Mouse (Mus musculus) cerebellum, adult 11 months (tissue): ENCODE data around the gene Nfatc4.
A peak's percentile ranks its signal among the peaks of the same experiment; 100 is the strongest.

ENCODE experiments used
- DNase-seq: peaks from one replicate; pipeline ENCODE4 v3.0.0; 2022

The Nfatc4 gene

DNA sequence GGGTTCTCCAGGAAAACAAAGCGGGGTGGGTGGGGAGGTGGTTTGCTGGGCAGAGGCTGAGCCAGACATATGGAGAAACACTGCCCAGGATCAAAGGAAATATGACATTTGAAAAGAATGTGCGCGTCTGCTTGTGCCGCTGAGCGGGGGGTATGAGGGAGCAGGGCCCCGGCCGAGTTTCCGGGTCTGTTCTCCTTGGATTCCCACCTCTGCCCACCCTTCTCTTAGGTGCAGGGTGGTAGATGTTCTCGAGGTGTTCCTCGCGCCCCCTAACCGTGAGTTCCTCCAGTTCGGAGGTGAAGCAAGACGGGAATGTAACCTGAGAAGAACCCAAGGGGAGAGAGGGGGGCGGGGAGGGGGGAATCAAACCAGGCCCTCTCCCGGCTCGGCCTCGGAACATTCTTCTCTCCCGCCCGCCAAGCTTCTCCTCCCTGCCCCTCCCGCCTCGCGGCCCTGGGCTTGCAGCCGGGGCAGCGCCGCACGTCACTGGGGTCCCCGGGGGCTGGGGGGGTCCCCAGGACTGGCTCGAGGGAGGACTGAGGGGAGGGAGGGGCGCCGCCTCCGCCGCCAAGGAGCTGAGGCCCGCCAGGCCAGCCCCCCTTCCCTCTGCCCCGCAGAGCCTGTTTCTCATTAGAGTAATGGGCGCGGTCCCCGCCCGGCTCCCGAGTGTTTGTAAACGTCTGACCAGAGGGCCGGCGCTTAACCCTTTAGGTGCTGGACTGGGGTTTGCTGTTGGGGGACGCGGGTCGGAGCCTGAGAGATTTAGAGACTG, at the start of gene Nfatc4:
Gene Nfatc4, plus strand, starts transcription at position 154 of the 772 bp plus-strand sequence.
- no peak for DNase-seq

GRCm38 (mm10) chr14:55776711-55777110, 46.2 kb upstream of the Nfatc4 start:
- DNase-seq = no peak

- no peak for DNase-seq
These were observed 45.8 kb upstream of the Nfatc4 start for GRCm38 (mm10) chr14:55777176-55777575.

DNA sequence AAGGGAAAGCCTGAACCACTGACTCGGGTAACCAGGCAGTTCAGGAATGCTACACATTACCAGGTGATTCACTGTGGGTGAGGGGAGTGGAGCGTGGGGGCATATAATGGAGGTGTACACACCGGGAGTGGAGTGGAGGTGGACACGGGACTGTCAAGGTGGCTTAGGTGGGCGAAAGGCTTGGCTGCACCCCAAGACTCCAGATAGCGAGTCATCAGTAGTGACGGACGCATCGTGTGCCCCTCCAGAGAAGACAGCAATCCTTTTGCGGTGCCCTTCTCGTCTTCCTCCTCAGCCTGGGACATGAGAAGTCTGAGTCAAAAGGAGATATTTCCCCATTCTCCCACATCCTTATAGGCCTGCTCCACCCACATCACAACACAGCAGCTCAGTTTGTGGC, 45.1 kb upstream of the Nfatc4 start:
- no peak for DNase-seq

GRCm38 (mm10) chr14:55778686-55779085, 44.3 kb upstream of the Nfatc4 start:
- DNase-seq = no peak

DNA sequence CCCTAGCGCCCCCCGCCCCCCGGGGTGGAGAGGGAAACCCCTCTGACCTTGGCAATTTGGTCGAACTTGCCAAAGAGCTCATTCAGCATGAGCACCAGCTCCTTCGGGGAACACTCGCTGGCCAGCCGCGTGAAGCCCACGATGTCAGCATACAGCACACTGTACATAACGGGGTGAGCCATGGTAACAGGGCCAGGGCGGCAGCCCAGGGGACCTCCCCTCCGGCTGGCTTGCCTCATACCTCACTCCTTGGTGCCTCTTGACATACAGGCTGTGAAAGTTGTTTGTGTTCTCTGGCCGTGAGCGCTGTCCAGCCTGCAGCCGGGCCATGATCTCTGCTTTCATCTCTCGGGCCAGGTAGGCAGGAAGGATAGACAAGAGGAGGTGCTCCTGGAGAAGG, 43.3 kb upstream of the Nfatc4 start:
- no peak for DNase-seq

GRCm38 (mm10) chr14:55780736-55781135, 42.2 kb upstream of the Nfatc4 start:
- DNase-seq = no peak

GRCm38 (mm10) chr14:55781310-55781709, 41.6 kb upstream of the Nfatc4 start:
- peak; percentile 50 for DNase-seq

DNA sequence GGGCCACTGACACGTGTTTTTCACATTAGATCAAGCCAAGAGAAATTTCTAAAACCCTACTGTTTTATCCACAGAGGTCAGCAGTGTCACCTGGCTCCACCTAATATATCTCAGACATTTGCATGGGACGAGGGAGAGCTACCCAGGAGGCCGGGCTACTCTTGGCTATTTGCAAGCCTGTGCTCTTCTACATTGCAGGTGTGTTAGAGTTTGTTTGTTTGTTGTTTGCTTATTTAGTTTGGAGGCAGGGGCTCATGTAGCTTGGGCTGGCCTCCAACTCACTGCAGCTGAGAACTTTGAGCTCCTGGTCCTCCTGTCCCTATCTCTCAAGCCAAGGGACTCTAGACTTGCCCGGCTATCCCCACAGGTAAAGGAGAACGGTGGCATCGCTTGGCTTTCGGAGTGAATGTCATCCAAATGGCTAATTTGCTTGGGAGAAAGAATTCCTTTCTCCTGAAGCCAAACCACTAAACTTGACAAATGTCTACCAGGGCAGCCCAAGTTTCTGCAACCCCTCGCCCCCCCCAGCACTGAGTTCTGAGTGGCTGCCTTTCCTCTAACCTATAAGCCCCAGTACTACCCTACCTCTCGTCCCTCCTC, 40.5 kb upstream of the Nfatc4 start:
- no peak for DNase-seq

GRCm38 (mm10) chr14:55783171-55783957, 39.6 kb upstream of the Nfatc4 start:
- no peak for DNase-seq

DNA sequence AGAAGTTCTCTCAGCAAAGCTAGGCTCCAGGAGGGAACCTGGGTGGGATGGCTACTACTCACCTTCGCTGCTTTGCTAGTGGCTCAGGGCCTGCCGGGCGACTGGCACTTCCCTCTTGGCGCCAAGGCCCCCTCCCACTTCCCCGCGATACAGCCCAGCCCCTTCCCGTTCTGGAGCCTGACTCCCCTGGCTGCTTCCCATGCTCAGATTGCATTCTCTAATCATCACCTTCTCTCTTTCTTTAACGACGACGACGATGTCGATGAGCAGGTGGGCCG, 39.0 kb upstream of the Nfatc4 start, which contains the start of gene Adcy4:
Gene Adcy4, minus strand, starts transcription at position 138 of the 278 bp plus-strand sequence.
- no peak for DNase-seq

DNA sequence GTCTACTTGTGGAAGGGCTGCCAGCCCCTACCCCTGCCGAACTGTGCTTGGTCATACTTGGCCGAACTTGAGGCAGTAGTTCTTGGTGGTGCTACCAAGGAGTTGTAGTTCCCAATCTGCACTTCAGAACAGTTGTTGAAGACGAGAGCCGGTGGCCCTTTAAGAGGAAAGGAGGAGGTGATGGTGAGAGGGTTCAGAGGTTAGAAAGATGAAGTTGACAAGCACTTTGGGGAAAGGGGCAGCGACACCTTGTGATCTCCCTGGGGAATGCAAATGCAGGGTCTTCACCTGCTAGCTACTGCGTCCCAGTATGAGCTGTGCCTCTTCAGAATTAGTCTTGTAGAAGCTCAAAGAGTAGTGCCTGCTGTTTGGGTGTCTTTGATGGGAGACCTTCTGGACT, 37.7 kb upstream of the Nfatc4 start:
- DNase-seq = no peak

DNA sequence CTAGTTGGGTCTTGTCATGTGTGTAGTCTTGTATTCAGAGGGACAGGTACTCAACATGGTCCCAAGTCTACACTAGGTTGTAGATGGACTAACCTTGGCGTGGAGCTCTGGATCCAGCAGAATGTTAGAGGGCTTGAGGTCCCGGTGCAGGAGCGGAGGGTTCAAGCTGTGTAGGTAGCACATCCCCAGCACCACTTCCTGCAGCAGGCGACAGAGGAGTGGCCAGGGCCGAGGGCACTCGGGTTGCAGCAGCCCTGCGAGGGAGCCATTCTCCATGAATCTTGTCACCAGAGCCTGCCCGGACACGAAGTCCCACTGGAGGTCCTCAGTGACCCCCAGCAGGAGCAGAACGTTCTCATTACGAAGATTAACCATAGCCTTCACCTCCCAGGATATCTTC, 35.2 kb upstream of the Nfatc4 start:
- no peak for DNase-seq

DNA sequence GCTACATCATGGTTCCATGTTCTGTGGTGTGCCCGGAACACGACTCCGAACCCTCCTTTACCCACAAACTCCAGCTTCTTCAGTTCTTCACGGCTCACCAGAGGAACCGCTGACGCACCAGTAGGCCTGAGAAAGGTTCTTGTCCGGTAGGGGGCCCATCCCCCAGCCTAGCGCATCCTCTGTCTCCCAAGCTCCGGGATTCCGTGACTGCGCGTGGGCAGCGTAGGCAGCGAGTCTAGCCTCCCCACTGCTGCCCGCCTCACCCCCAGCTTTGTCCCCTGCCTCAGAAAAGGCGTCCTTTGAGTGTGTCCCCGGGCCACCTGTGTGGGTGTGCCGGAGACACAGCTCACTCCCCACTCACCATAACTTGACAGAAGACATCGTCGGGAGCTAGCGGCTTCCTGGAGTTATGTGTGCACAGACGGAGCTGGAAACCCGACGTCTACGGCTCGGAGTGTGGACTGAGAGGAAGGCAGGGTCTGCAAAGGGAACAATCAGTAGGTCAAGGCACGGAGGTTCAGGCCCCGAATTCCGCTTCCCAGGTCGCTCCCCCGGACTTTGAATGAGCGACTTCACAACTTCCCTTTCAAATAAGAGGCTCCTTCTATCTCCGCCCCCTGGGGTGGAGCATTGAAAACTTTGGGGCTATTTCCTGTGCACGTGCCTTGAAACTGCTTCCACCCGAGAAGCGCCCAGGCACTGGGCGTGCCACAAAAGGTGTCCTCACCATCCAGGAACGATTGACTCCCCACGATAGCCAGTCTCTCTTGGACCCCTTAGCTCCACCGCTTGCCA, 34.5 kb upstream of the Nfatc4 start, which contains the start of gene Ripk3:
Gene Ripk3, minus strand, starts transcription at position 610 of the 795 bp plus-strand sequence.
- no peak for DNase-seq

DNA sequence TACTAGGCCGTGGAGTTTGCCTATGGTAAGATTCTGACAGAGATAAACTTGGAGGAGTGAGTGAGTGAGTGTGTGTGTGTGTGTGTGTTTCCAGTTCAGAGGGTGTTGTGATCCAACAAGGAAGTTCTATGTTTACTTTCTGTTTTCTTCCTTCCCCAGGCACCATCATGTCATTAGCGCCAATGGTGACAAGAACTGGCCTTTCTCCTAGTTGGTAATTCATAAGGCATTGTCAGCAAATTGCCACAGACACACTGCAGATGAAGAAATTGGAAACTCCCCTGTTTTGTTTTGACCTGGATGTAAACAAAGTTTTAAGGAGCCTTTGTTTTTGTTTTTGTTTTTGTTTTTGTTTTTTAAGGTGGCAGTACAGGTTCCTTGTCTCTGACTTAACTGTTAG, 29.5 kb upstream of the Nfatc4 start:
- no peak for DNase-seq

DNA sequence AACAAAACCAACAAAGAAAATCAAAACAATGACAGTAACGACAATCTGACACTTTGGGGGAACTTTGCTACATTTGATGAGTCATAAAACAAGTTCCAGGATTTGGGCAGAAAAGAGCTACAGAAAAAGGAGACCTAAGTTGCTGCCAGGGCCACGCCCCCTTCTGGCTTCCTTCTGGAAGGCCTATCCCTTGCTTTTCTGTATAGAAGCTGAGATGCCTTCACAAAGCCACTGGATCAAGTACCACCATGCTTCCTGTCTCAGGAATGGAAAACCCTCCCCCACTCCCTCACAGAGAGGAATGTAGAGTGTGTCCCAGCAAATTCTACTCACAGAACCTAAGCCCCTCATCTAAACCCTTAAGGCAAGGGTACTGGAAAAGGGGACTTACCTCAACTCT, 29.0 kb upstream of the Nfatc4 start:
- no peak for DNase-seq

GRCm38 (mm10) chr14:55795380-55796163, 27.4 kb upstream of the Nfatc4 start:
- DNase-seq = no peak

DNA sequence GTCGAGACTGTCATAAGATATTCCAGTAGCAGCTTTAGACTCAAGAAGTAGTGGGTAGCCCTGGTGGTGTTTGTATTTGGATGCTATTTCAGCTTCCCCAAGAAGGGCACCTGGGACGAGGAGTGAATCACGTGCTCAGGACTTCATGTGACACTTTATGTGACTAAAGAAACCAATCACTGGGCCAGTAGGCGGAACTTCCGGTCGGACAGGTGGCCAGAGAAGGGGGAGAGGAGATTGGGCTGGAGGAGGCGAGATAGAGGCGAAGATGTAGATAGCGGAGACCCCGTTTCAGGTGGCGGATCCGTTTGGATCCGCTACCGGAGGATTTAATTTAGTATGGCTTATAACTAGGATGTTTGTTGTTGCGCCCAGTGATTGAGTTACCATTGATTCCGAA, 8.1 kb upstream of the Nfatc4 start:
- peak; percentile 72 for DNase-seq

GRCm38 (mm10) chr14:55815310-55815751, 7.6 kb upstream of the Nfatc4 start:
- DNase-seq = no peak

DNA sequence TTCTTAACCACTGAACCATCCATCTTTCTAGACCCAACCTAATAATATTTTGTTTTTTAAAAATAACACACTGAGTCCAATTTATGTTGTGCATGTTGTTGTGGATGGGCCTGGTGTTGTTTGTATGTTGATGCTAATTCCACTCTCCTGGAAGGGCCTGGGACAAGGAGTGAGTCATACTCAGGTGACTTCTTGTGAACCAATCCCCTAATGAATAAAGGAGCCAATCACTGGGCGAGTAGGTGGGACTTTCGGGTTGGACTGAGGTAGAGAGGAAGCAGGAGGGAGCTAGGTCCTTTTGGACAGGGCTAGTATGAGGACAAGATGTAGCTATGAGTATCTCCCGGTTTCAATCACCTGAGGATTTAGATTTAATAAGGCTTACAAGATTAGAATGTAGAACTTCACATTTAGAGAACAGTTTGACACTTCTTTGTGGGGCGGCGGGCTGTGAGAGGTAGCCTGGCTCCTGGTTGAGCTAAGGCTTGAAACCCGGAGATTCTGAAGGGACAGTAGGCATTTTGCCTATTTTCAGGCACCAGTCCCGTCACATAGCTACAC, 3.0 kb upstream of the Nfatc4 start:
- DNase-seq = no peak

- DNase-seq = no peak
These were observed 2.4 kb upstream of the Nfatc4 start for GRCm38 (mm10) chr14:55820576-55820975.
